Mouse (Mus musculus) layer of hippocampus, adult 11-12 months (tissue): ENCODE measurements at regions not wholly inside any gene's neighbourhood (a gene's known extent, or its start where the extent isn't known, plus 50 kb on each side); places are given as distances from the start of the nearest gene placed in this dataset.

Experiments
- DNase-seq: peaks from one replicate; pipeline ENCODE4 v3.0.0; 2022; ENCODE audit warnings: low spot score

GRCm38 (mm10) chr11:38224300-38224699 lies 988.5 kb upstream of the Tenm2 start:
- DNase-seq = no peak

GRCm38 (mm10) chr11:38203347-38203746 lies 967.6 kb upstream of the Tenm2 start:
- no peak for DNase-seq

- DNase-seq = no peak
Measured at GRCm38 (mm10) chr11:38201136-38201741, 965.5 kb upstream of the Tenm2 start.

GRCm38 (mm10) chr11:38193719-38194118 lies 958.0 kb upstream of the Tenm2 start:
- DNase-seq = peak; percentile 41

- DNase-seq = no peak
Measured at GRCm38 (mm10) chr11:38191895-38192547, 956.3 kb upstream of the Tenm2 start.

- no peak for DNase-seq
Measured at GRCm38 (mm10) chr11:38191437-38191836, 955.7 kb upstream of the Tenm2 start.

- no peak for DNase-seq
Measured at GRCm38 (mm10) chr11:38170721-38171120, 935.0 kb upstream of the Tenm2 start.

- DNase-seq = peak; percentile 6
Measured at GRCm38 (mm10) chr11:38158310-38158709, 922.5 kb upstream of the Tenm2 start.

- DNase-seq = no peak
Measured at GRCm38 (mm10) chr11:38156944-38157343, 921.2 kb upstream of the Tenm2 start.

GRCm38 (mm10) chr11:38155706-38156105 lies 919.9 kb upstream of the Tenm2 start:
- DNase-seq = no peak

GRCm38 (mm10) chr11:38143436-38143835 lies 907.7 kb upstream of the Tenm2 start:
- DNase-seq = no peak

GRCm38 (mm10) chr11:38128851-38129250 lies 893.1 kb upstream of the Tenm2 start:
- DNase-seq = no peak

- DNase-seq = no peak
Measured at GRCm38 (mm10) chr11:38123789-38124330, 888.1 kb upstream of the Tenm2 start.

- no peak for DNase-seq
Measured at GRCm38 (mm10) chr11:38122474-38122873, 886.7 kb upstream of the Tenm2 start.

GRCm38 (mm10) chr11:38121051-38121616 lies 885.4 kb upstream of the Tenm2 start:
- no peak for DNase-seq

- no peak for DNase-seq
Measured at GRCm38 (mm10) chr11:38117741-38118140, 882.0 kb upstream of the Tenm2 start.

- DNase-seq = no peak
Measured at GRCm38 (mm10) chr11:38092202-38092601, 856.4 kb upstream of the Tenm2 start.

GRCm38 (mm10) chr11:38075171-38075732 lies 839.5 kb upstream of the Tenm2 start:
- DNase-seq = no peak

- DNase-seq = no peak
Measured at GRCm38 (mm10) chr11:38069635-38070034, 833.9 kb upstream of the Tenm2 start.

GRCm38 (mm10) chr11:38067682-38068081 lies 831.9 kb upstream of the Tenm2 start:
- DNase-seq = peak; percentile 35

- no peak for DNase-seq
Measured at GRCm38 (mm10) chr11:38066091-38066490, 830.3 kb upstream of the Tenm2 start.

- no peak for DNase-seq
Measured at GRCm38 (mm10) chr11:38060105-38060504, 824.3 kb upstream of the Tenm2 start.

- DNase-seq = no peak
Measured at GRCm38 (mm10) chr11:38058896-38059295, 823.1 kb upstream of the Tenm2 start.
